8 mouse cellular contexts compared by ENCODE assay signal in genomic region chr8:110646064-110646463, GRCm38 (mm10). TPM values are rescaled to one million over a fixed set of nuclear protein-coding genes. Genes with fewer than 3 reads are reported as not detected.
DNase-seq lines count a peak whose midpoint lies in the region; ATAC-seq and TF ChIP-seq lines count a peak whose summit lies in the region.

No protein-coding gene starts in this region.

- no peak overlapping the region for H3K27ac ChIP-seq in ES-Bruce4 (ENCODE audit: insufficient read depth, low read length)
- no peak overlapping the region for H3K27ac ChIP-seq in embryonic facial prominence, embryonic 11.5 days (replicated peaks; ENCODE audit: low read depth, low read length)
- no peak overlapping the region for H3K27ac ChIP-seq in liver, embryonic 11.5 days (ENCODE audit: low read depth, low read length)

- WGBS in embryonic facial prominence, embryonic 11.5 days = 44% methylated on average over 6 of the region's 6 CpGs
- WGBS in liver, embryonic 11.5 days = 46% methylated on average over 6 of the region's 6 CpGs

- no peak overlapping the region for H3K9ac ChIP-seq in ES-Bruce4 (ENCODE audit: low read depth, poor library complexity, severe bottlenecking)
- no peak overlapping the region for H3K9ac ChIP-seq in embryonic facial prominence, embryonic 11.5 days (replicated peaks; ENCODE audit: low read length)
- H3K9ac ChIP-seq in liver, embryonic 11.5 days (ENCODE audit: low read depth, low read length) = no peak overlapping the region

- H3K36me3 ChIP-seq in ES-Bruce4 (ENCODE audit: control insufficient read depth, insufficient read depth, low read length, poor library complexity, severe bottlenecking) = peaks cover 46% of the 10 kb centered on the region
- H3K36me3 ChIP-seq in embryonic facial prominence, embryonic 11.5 days (replicated peaks; ENCODE audit: control insufficient read depth, insufficient read depth, low read depth, low read length) = no peaks in the 10 kb centered on the region; the same call in 1 of the 2 replicates
- H3K36me3 ChIP-seq in liver, embryonic 11.5 days (ENCODE audit: control insufficient read depth, insufficient read depth, low read length) = peaks cover 25% of the 10 kb centered on the region

- DNase-seq in adrenal gland, postnatal 4 days (ENCODE audit: low spot score in 2 of 2) = peak; percentile 50 to 70
- peak; percentile 63 for DNase-seq in embryonic facial prominence, embryonic 11.5 days (ENCODE audit: low spot score)
- DNase-seq in heart, adult 8-10 months (ENCODE audit: low spot score) = peak; percentile 70
- peak; percentile 78 for DNase-seq in kidney, adult 9 months
- DNase-seq in liver, embryonic 11.5 days (ENCODE audit: low spot score) = peak; percentile 52
- peak; percentile 82 for DNase-seq in retina, embryonic 14.5 days (ENCODE audit: low spot score)
- peak; percentile 70 for DNase-seq in urinary bladder, postnatal 14 days (ENCODE audit: low spot score)

- H3K27me3 ChIP-seq in ES-Bruce4 (ENCODE audit: control insufficient read depth, insufficient read depth, low read length, poor library complexity, severe bottlenecking) = no peaks in the 10 kb centered on the region
- no peaks in the 10 kb centered on the region for H3K27me3 ChIP-seq in embryonic facial prominence, embryonic 11.5 days (ENCODE audit: control insufficient read depth, insufficient read depth, low read length)
- no peaks in the 10 kb centered on the region for H3K27me3 ChIP-seq in liver, embryonic 11.5 days (replicated peaks; ENCODE audit: control insufficient read depth, insufficient read depth, low read length)

- H3K4me3 ChIP-seq in ES-Bruce4 (ENCODE audit: low read depth, low read length) = no peak overlapping the region
- no peak overlapping the region for H3K4me3 ChIP-seq in embryonic facial prominence, embryonic 11.5 days (ENCODE audit: low read depth, low read length)
- H3K4me3 ChIP-seq in liver, embryonic 11.5 days (ENCODE audit: low read depth, low read length) = no peak overlapping the region

- H3K9me3 ChIP-seq in ES-Bruce4 (replicated peaks; ENCODE audit: control insufficient read depth, insufficient read depth, low read length, poor library complexity, severe bottlenecking) = no peaks in the 10 kb centered on the region
- H3K9me3 ChIP-seq in embryonic facial prominence, embryonic 11.5 days (replicated peaks; ENCODE audit: control insufficient read depth, low read length) = no peaks in the 10 kb centered on the region
- H3K9me3 ChIP-seq in liver, embryonic 11.5 days (ENCODE audit: control insufficient read depth, low read length) = no peaks in the 10 kb centered on the region

- no peaks in the 10 kb centered on the region for H3K4me1 ChIP-seq in ES-Bruce4 (ENCODE audit: control insufficient read depth, insufficient read depth, low read length)
- H3K4me1 ChIP-seq in embryonic facial prominence, embryonic 11.5 days (ENCODE audit: control insufficient read depth, insufficient read depth, low read length) = no peaks in the 10 kb centered on the region
- no peaks in the 10 kb centered on the region for H3K4me1 ChIP-seq in liver, embryonic 11.5 days (replicated peaks; ENCODE audit: control insufficient read depth, insufficient read depth, low read length)

- H3K4me2 ChIP-seq in embryonic facial prominence, embryonic 11.5 days (ENCODE audit: low read depth, low read length) = no peak overlapping the region
- no peak overlapping the region for H3K4me2 ChIP-seq in liver, embryonic 11.5 days

- TF ChIP-seq POLR2A in ES-Bruce4 (IDR thresholded peaks at IDR 0.05; ENCODE audit: insufficient read depth, low read length) = no peak

- no peak for TF ChIP-seq EP300 in ES-Bruce4 (IDR thresholded peaks at IDR 0.05; ENCODE audit: insufficient read depth, low read depth, low read length)

- 0 out of 2 replicates have a peak, but pooled peaks have one; percentile 48 for ATAC-seq in embryonic facial prominence, embryonic 11.5 days (replicated peaks; ENCODE audit: insufficient number of reproducible peaks, low FRiP score, low TSS enrichment, low read depth)
- peak; percentile 56; the same call in 1 of the 2 replicates for ATAC-seq in liver, embryonic 11.5 days (replicated peaks; ENCODE audit: low FRiP score)

- peak; percentile 84 for TF ChIP-seq CTCF in ES-Bruce4 (IDR thresholded peaks at IDR 0.05; ENCODE audit: low read depth, low read length)

RNA-seq across cellular contexts. Expression of gene Vac14, which starts 27.7 kb away (rescaled TPM):
- 31.6 and 36.0 TPM in 2 replicates for polyA plus RNA-seq in ES-Bruce4 (2011; ENCODE audit: insufficient read depth, insufficient read length, low read depth, missing spikeins)
- total RNA-seq in adrenal gland, postnatal 4 days (2021) = 10 to 100 TPM; 29.9 to 30.0 TPM
- polyA plus RNA-seq in embryonic facial prominence, embryonic 11.5 days (2014; fragmentation: Nextera tagmentation; extraction: Ambion mirVana) = 29.2 and 29.3 TPM in 2 replicates
- total RNA-seq in heart, adult 8-10 months (2022) = 10 to 100 TPM; 14.0 to 18.3 (median 16.3) TPM
- 34.1 and 38.9 TPM in 2 replicates for polyA plus RNA-seq in liver, embryonic 11.5 days (2014; fragmentation: Nextera tagmentation; extraction: Ambion mirVana)
